Mouse (Mus musculus) layer of hippocampus, postnatal 10 days (tissue): ENCODE measurements around the gene Zfp644. TPM values are rescaled to one million over a fixed set of nuclear protein-coding genes. Genes with fewer than 3 reads are reported as not detected.
A peak's percentile ranks its signal among the peaks of the same experiment; 100 is the strongest.

ENCODE experiments used
- DNase-seq, 2 experiments: peaks; one replicate each; pipeline ENCODE4 v3.0.0; 2021; ENCODE audit warnings: low spot score in 2 of 2
- total RNA-seq, 2 experiments: library from RNA; stranded (reverse); gene quantifications; 2 replicates each; pipeline ENCODE4 v1.2.3; 2021

The Zfp644 gene
- total RNA-seq, 2 experiments from 2014 or later, result 84.2 to 87.7 TPM

GRCm38 (mm10) chr5:106664910-106665309 is 32.2 kb downstream of the Zfp644 start:
- no peak for DNase-seq

- no peak for DNase-seq
Observed at GRCm38 (mm10) chr5:106660867-106661266, 36.2 kb downstream of the Zfp644 start.

DNA sequence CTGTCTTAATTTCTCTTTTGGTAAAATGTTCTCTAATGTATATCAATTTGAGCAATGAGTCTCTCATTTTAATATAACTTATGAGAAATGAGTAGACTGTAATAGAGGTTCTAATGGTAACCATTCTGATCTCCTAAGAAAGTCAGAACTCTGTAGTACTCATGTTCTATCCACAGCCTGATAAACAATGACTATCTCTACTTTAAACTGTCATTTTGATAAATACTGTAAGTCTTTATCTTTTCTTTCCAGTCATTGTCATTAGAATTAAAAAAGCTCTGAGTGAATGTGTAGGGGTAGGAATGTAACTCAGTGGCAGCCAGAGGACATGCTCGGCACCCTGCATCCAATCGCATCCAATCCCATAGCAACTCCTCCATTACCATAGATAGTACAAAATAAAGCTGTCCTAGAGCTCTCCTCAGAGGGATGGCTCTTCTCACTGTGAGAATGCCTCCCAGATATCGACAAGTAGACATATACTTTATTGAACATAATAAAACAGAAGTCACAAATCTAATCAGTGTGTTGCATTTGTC is 44.2 kb downstream of the Zfp644 start:
- DNase-seq, result no peak

GRCm38 (mm10) chr5:106652220-106652753 is 44.8 kb downstream of the Zfp644 start:
- DNase-seq, result no peak

DNA sequence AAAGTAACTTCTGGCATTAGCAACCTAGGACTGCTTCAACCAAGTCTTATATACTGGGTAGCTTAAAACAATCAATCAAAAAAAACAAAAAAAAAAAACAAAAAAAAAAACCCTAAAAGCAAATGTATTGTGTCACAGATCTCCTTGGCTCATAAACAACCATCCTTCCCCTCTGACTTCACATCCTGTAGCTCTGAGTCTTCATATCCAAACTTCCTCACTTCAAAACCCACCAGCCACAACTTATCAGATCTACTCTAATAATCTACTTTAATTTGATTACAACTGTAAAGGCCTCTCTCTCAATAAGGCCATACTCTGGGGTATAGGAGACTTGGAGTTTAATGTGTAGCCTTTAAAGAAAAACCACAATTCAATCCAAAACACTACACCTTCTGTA is 47.1 kb downstream of the Zfp644 start:
- DNase-seq, result no peak

GRCm38 (mm10) chr5:106649441-106649840 is 47.6 kb downstream of the Zfp644 start:
- no peak for DNase-seq

- no peak for DNase-seq
Observed at GRCm38 (mm10) chr5:106643434-106643833, 53.7 kb downstream of the Zfp644 start.

- no peak for DNase-seq
Observed at GRCm38 (mm10) chr5:106641876-106642275, 55.2 kb downstream of the Zfp644 start.

GRCm38 (mm10) chr5:106640235-106640809 is 56.8 kb downstream of the Zfp644 start:
- no peak for DNase-seq

DNA sequence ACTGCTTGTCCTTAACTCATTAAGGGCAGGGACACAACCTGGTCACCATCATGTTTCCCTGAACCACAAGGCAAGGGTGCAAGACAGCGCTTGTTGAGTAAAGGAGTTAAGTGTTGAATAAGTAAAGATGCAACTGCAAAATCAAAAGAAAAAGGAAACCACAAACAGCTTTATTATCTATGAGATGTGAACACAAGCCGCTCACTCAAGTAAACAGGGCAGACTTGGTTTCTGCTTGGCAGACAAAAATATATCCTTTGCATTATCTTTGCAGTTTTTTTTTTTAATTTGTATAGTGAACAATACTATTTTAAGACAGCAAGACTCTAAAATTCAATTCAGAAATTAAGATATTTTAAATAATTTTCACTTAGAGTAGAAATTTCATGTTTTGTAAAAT is 57.5 kb downstream of the Zfp644 start:
- DNase-seq, result no peak

- no peak for DNase-seq
Observed at GRCm38 (mm10) chr5:106636423-106636946, 60.6 kb downstream of the Zfp644 start.

GRCm38 (mm10) chr5:106628369-106629149 is 68.5 kb downstream of the Zfp644 start:
- no peak for DNase-seq

- DNase-seq, result no peak
Observed at GRCm38 (mm10) chr5:106623337-106623736, 73.8 kb downstream of the Zfp644 start.

DNA sequence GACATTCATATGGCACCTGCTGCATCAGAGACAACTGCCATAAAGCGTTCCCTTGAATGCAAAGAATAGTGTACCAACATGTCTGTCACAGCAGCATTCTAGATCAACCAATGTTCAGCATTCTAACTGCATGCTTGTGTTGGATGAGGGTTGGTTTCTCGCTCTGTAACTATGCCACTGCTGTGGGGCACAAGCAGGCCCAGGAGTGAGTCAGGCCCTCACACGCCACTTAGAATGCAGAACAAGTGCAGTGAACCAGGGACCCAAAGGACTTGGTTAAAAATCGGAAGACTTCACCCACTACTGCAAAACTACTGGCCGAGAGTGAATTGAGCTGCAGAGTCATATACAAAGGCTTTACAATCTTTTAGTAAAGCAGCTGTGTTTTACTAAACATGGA is 74.9 kb downstream of the Zfp644 start:
- DNase-seq, result no peak

DNA sequence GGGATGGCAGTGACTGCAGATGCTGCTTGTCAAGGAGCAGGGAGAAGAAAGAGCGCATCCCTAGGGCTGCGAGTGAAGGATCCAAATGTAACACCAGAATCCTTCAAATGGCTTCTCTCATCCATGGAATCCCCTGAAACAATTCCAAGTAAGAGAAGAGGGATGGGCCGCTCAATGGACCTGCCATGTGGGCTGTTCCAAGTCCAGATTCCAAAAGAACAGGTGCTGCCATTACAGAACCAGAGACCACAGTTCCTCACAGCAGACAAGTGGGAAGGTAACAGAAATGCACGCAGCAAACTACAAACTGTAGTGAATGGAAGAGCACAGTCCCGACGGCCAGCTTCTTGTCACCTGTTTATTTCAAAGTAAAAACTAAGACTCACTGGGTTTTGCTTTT is 76.6 kb downstream of the Zfp644 start:
- DNase-seq, result peak in 1 of 2 experiments; percentile 3

- no peak for DNase-seq
Observed at GRCm38 (mm10) chr5:106615006-106615405, 82.1 kb downstream of the Zfp644 start.

- DNase-seq, result no peak
Observed at GRCm38 (mm10) chr5:106614570-106614969, 82.5 kb downstream of the Zfp644 start.

DNA sequence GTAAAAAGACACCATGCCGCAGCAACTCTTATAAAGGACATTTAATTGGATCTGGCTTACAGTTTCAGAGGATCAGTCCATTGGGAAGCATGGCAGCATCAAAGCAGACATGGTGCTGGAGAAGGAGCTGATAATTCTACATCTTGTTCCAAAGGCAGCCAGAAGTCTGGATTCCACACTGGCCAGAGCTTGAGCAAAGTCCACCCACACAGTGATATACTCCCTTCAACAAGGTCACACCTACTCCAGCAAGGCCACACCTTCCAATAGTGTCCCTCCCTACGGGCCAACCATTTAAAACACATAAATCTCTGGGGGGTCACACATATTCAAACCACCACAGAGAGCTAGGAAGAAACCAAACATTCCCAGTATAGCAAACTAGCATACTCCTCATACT is 84.9 kb downstream of the Zfp644 start:
- no peak for DNase-seq

GRCm38 (mm10) chr5:106608798-106609197 is 88.3 kb downstream of the Zfp644 start, which contains the start of gene Gm17304:
TSS of gene Gm17304 (plus strand) at chr5:106609098.
- no peak for DNase-seq

DNA sequence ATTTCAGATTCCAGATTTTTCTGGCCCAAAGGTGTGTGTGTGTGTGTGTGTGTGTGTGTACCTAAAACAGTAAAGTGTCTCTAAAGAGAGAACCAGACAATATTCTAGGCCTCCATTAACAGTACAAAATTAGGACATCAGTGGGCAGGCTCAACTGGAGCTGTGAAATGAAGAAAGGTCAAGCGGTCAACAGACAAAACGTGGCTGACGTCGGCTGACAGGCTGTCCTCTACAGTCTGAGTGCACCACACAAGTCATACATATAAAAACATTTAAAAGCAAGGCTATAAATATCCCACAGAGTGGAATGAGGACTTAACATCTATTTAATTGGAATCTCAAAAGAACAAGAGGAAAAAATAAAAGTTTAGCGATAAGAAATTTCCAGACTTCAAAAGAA is 90.0 kb downstream of the Zfp644 start:
- DNase-seq, result no peak

DNA sequence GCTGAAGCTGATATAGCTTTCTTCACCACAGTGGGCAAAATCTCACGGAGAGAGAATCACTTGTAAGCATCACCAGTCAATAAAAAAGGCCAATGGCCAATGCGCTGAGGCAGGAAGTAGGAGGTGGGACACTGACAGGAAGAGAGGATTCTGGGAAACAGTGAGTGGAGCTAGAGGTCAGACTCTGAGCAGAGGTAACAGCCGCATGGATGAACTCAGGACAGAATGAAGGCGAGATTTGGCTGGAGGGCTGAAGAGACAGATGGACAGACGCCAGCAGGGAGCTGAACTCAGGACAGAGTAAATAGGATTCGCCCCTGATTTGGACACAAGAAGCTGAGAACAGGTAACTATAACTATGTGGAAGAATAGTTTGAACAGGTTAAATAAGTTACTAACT is 92.0 kb downstream of the Zfp644 start:
- no peak for DNase-seq

- DNase-seq, result no peak
Observed at GRCm38 (mm10) chr5:106604381-106604780, 92.7 kb downstream of the Zfp644 start.
